Mouse (Mus musculus) frontal cortex, adult (tissue): ENCODE measurements around the gene Hddc2.

ENCODE experiments used
- ATAC-seq: cut with Nextera tagmentation; 2 replicates; pipeline ENCODE4 v1.9.2; 2017; ENCODE audit warnings: mild to moderate bottlenecking, moderate library complexity, mixed read lengths; ENCODE audit not compliant: low TSS enrichment

Gene Hddc2

DNA sequence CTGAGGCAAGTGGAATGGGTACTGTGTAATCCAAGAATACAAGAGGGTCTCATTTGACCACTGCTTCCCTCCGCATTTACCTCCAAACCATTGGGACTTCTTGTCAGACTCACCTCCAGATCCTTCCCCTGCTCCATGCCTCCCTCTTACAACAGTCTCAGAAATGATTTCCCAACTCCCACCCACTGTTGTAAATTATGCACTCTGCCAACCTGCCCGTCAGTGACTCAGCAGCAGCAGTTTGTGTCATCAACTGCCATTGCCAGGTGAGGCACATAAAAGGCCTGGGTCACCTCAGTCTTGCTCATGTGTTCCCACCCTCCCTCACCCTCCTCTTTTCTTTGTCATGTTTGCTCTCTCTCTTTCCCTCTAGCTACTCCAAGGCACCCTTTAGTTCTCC lies 41.0 kb downstream of the Hddc2 start:
- peak; percentile 59 for ATAC-seq

DNA sequence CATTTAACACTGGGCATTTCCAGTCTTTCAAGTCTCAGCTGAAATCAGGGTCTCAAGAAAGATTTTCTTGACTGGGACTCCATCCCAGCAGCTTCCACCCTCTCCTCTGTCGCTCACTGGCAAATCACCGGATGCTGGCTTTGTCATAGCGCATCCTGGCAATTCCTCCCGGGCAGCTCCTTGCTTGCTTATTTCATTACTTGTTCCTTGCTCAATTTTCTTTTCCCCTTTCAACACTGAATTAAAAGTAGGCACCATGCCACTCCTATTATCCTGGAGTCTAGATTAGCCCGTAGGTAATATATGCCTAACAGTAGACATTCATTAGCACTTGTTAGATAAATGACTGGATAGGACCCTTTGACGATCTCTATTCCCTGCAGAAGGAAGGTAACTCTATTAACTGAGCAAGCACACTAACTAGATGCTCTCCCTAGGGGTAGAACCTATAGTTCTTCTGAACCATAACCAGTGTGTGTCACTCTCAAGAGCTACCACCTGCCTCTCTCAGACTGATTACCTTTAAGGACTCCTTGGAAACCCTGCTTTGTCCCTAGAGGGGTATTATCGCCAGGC lies 41.8 kb downstream of the Hddc2 start:
- ATAC-seq: no peak

DNA sequence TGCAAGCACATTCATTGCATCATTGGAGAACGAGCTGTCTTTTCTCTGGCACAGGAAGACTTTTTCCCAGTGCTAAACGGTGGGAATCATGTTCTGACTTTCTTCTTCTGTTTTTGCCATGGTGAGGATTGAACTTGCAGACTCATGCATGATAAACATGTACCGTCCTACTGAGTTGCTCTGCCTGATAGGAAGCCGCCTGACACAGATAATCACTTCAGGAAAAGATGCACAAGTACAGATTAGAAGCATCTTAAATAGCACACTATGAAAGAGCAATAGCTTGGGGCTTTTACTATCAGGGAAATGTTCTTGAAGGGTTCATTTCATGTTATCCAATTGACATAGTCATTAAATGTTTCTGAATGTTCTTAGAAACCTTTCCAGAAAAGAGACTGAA lies 46.6 kb downstream of the Hddc2 start:
- ATAC-seq: no peak

DNA sequence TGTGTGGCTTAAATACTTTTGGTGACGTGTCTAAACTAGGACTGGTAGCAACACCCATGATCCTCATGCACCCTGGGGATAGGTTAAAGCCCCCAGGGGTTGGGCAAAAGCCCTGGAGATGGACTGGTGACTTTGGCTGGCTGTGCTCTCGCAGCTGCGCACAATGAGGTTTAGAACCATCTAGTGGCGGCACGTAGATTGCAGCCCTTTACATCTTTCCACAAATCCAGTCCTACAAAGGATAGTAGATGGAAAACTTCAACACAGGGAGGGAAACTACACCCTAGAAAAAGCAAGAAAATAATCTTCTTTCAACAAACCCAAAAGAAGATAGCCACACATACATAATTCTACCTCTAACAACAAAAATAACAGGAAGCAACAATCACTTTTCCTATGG lies 57.0 kb downstream of the Hddc2 start:
- ATAC-seq: peak; percentile 70; the same call in 1 of the 2 replicates
